Mouse (Mus musculus) intestine, postnatal 0 days (tissue): ENCODE measurements around the gene Pabpn1l. TPM values are rescaled to one million over a fixed set of nuclear protein-coding genes. Genes with fewer than 3 reads are reported as not detected.

Source experiments
- ATAC-seq: fragments of 200-750 bp; cut with Nextera tagmentation; 2 replicates; pipeline ENCODE4 v1.8.0; 2017; ENCODE audit warnings: mild to moderate bottlenecking, moderate TSS enrichment, moderate library complexity
- H3K27ac ChIP-seq: fragments of 300-500 bp; sonication (generic); 2 replicates; pipeline ENCODE4 v1.5.1; 2014; ENCODE audit warnings: mild to moderate bottlenecking, low read depth, low read length, moderate library complexity
- H3K27me3 ChIP-seq: fragments of 300-500 bp; sonication (generic); replicated peaks from 2 replicates; pipeline ENCODE4 v1.6.1; 2014; ENCODE audit warnings: low read length, mixed read lengths; ENCODE audit not compliant: control insufficient read depth, insufficient read depth
- H3K36me3 ChIP-seq: fragments of 300-500 bp; sonication (generic); 2 replicates; pipeline ENCODE4 v1.6.1; 2014; ENCODE audit warnings: mild to moderate bottlenecking, moderate library complexity; ENCODE audit not compliant: control insufficient read depth, insufficient read depth
- H3K4me1 ChIP-seq: fragments of 300-500 bp; sonication (generic); replicated peaks from 2 replicates; pipeline ENCODE4 v1.6.1; 2014; ENCODE audit warnings: antibody characterized with exemption, low read length, mixed read lengths; ENCODE audit not compliant: control insufficient read depth, insufficient read depth
- H3K4me2 ChIP-seq: fragments of 300-500 bp; sonication (generic); replicated peaks from 2 replicates; pipeline ENCODE4 v1.6.1; 2014; ENCODE audit warnings: low read depth, mild to moderate bottlenecking, moderate library complexity
- H3K4me3 ChIP-seq: fragments of 300-500 bp; sonication (generic); 2 replicates; pipeline ENCODE4 v1.5.1; 2014; ENCODE audit warnings: low read depth, low read length
- H3K9ac ChIP-seq: fragments of 300-500 bp; sonication (generic); 2 replicates; pipeline ENCODE4 v1.6.1; 2014; ENCODE audit warnings: mild to moderate bottlenecking, low read depth, low read length
- H3K9me3 ChIP-seq: fragments of 300-500 bp; sonication (generic); 2 replicates; pipeline ENCODE4 v1.6.1; 2016; ENCODE audit warnings: mixed run types; ENCODE audit not compliant: control insufficient read depth
- CTCF ChIP-seq: sonication (generic); IDR thresholded peaks from 2 replicates; pipeline ENCODE4 v1.5.1; 2016; ENCODE audit warnings: low read depth, mild to moderate bottlenecking, control low read depth, antibody characterized with exemption, moderate library complexity
- WGBS: fragments of 180-500 bp; shearing (Covaris S2); extraction: QIAGEN DNeasy Blood & Tissue Kit; methylation state at CpG from one replicate; pipeline ENCODE4 v1.1.7; 2014; 5-methylcytosine and 5-hydroxymethylcytosine counted together
- polyA plus RNA-seq: library from polyadenylated mRNA; unstranded; fragments of >200 nt; fragmentation: Nextera tagmentation; extraction: Ambion mirVana; gene quantifications from 2 replicates; pipeline ENCODE4 v1.2.1, GENCODE M21; 2015

Pabpn1l gene
- polyA plus RNA-seq, 1 experiment from 2014 or later, result not detected

DNA sequence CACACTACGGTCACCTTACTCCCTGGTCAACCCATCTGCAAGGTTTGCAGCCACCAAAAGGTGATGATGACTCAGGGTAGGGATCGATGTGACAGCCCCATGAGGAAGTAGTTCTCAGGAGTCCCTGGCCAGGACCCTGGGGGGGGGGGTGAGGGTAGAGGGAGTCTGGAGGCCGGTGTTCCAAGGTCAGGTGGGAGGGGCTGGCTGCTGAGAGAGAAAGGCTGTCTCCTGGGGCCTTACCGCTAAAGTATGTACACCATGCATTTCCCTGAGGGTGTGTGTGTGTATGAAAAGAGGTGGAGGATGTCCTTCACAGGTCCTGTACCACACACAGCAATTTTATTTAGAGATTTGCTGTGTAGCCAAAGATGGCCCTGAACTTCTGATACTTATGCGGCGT, 30.1 kb upstream of the Pabpn1l start:
- Histone ChIP-seq H3K27me3 (no peaks in the 10 kb centered on the region), H3K27ac (no peak overlapping the region), H3K9ac (no peak overlapping the region), H3K4me3 (no peak overlapping the region), H3K4me2 (no peak overlapping the region), H3K4me1 (no peaks in the 10 kb centered on the region), H3K9me3 (no peaks in the 10 kb centered on the region), H3K36me3 (0 out of 2 replicates have a peak, but pooled peaks cover 4% of the 10 kb centered on the region)
- TF ChIP-seq CTCF, result no peak
- no peak for ATAC-seq
- 36% methylated on average over 6 of the region's 6 CpGs for WGBS

DNA sequence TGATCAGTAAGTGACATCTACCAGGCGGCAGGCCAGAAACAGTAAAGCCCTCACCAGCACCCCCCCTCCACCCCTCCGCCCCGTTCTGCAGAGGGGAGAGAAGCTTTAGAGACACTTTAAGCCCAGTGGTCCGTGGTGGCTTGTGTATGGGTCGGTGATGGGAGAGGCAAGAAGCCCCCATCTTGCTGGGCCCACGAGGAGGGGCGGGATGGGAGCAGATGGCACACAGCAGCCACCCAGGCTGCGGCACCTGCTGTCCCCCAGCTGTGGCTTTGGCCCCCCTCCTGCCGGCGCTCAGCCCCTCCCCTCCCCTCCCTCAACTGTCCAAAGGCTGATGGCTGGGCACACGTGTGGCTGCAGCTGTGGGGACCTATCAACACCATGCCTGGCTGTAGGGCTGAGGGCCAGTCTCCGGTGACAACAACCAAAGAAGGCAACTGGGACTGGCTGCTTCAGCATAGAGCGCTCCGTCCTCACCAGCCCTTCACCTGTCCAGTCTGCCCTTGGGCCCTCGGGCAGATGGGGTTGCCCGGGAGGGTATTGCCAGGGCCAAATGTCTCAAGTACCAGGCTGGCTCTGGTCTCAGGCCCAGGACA, 28.9 kb upstream of the Pabpn1l start:
- no peak for TF ChIP-seq CTCF
- 86% methylated on average over 16 of the region's 16 CpGs for WGBS

DNA sequence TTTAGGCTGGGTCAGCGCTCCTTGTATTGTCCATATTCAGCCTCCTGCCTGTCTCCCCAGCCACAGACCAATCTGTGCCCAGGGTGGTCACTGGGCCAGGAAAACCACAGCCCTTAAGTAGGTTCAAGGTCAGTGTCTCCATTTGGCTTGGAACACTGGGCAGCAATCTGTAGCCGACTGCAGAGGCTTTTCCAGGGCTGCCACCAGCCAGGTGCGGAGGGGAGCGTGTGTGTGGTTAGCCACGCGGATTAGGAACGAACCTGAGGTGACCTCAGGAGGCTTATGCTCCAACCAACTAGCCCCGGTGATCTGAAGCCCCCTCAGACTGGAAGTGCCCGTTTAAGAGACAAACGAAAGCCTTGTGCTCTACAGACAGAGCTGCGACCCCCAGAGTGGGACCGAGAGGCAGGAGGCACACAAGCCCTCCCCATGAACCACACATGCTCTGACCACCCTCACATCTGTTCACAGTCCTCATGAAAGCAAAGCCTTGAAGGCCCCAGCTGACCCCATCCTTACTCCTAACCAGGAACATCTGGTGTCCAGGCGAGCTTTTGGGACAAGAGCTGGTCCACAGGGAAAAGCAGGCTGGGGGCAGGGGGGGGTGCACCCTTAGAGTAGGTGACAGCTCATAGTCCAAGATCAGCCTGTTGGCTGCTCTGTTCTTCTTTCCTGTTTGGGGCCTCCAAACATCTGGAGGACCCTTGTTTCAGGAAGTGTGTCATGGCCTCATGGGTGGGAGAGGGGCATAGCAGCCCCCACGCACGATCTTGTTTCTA, 25.8 kb upstream of the Pabpn1l start:
- Histone ChIP-seq H3K9ac (no peak overlapping the region), H3K36me3 (peaks cover 10% of the 10 kb centered on the region; the same call in 1 of the 2 replicates), H3K9me3 (no peaks in the 10 kb centered on the region), H3K4me3 (no peak overlapping the region), H3K27me3 (no peaks in the 10 kb centered on the region), H3K4me2 (no peak overlapping the region), H3K27ac (no peak overlapping the region), H3K4me1 (no peaks in the 10 kb centered on the region)
- no peak for ATAC-seq
- WGBS, result 66% methylated on average over 15 of the region's 15 CpGs
- no peak for TF ChIP-seq CTCF

More for the DNA sequence above, 28.9 kb upstream of the Pabpn1l start:
- ATAC-seq, result no peak
- Histone ChIP-seq H3K27ac (no peak overlapping the region), H3K4me1 (no peaks in the 10 kb centered on the region), H3K4me2 (no peak overlapping the region), H3K9ac (no peak overlapping the region), H3K27me3 (no peaks in the 10 kb centered on the region), H3K9me3 (no peaks in the 10 kb centered on the region), H3K4me3 (no peak overlapping the region), H3K36me3 (0 out of 2 replicates have a peak, but pooled peaks cover 10% of the 10 kb centered on the region)

DNA sequence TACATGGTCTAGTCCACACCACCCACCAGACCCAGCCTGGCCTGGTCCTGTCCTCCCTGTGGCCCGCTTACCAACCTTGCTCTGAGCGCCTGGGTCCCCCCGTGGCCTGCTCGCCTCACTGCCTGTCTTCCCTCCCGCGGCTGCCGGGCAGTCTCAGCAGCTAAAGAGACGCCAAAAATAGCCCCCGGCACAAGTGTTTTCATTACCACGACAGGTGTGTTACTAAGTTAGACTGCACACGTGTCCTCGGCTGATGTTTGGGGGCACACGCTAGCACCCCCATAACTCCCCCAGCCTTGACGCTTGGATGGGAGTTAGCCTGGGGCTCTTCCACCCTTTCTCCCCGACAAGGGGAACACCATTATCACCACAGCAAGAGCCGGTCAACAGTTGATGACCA, 23.8 kb upstream of the Pabpn1l start:
- Histone ChIP-seq H3K27me3 (no peaks in the 10 kb centered on the region), H3K36me3 (peaks cover 10% of the 10 kb centered on the region; the same call in 1 of the 2 replicates), H3K9me3 (no peaks in the 10 kb centered on the region), H3K4me2 (no peak overlapping the region), H3K9ac (no peak overlapping the region), H3K4me1 (no peaks in the 10 kb centered on the region), H3K27ac (no peak overlapping the region), H3K4me3 (no peak overlapping the region)
- WGBS, result 92% methylated on average over 16 of the region's 16 CpGs
- TF ChIP-seq CTCF, result no peak
- no peak for ATAC-seq

DNA sequence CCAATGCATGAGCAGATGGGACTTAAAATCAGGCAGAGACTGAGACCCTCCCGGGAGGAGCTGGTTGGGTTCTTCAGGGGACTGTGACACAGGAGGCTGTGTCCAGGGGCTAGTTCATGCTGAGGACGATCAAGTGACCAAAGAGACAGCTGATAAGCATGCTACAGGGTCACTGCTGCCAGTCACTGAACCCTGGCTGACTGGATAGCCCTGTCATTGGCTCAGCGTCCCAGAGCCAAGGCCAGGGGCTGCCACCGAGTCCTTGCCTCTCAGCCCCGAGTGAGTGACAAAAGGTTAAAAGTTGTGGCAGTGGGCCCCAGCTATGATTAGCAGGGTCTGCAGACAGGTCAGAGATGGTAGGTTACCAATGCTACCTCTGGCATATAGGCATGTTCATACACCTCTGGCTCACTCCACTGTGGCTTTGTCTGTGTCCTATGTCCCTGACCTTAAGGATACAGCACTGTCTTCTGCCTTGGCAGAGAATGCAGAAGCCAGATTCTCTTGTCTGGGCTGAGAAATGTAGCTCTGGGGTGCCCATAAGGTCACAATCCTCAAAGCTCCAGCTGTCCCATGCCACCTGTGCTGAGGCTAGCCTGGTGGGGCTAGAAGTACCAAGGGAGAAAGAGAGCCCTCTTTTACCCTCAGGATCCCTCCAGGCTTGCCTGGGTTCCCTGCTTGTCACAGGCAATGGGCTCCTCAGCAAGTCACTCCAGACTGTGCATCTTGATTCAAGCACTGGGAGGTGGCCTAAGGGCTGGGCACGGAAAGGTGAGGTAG, 21.8 kb upstream of the Pabpn1l start:
- no peaks in the 10 kb centered on the region for H3K27me3 ChIP-seq
- 0 out of 2 replicates have a peak, but pooled peaks cover 6% of the 10 kb centered on the region for H3K4me1 ChIP-seq
- H3K9me3 ChIP-seq, result no peaks in the 10 kb centered on the region
- WGBS, result 77% methylated on average over 6 of the region's 6 CpGs
- no peak overlapping the region for H3K4me3 ChIP-seq
- H3K9ac ChIP-seq, result no peak overlapping the region
- TF ChIP-seq CTCF, result no peak
- no peak overlapping the region for H3K27ac ChIP-seq
- peaks cover 10% of the 10 kb centered on the region; the same call in 1 of the 2 replicates for H3K36me3 ChIP-seq
- no peak for ATAC-seq
- H3K4me2 ChIP-seq, result no peak overlapping the region

DNA sequence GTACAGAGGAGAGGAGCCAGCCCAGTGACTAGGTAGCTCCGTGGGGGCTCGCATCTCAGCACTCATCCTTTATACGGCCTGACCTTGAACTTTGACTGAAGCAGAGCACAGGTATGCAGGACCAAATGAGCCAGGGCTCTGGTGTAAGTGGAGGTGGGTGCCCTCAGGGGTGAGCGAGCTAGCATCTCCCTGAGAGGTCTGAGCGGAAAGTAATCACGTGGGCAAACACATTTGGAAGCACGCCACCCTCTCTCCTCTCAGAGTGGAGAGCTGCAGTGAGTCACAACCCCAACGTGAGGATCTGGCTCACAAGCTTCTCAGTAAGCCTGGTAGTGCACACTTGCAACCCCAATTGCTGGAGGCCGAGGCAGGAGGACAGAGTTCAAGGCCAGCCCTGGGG, 19.5 kb upstream of the Pabpn1l start:
- 47% methylated on average over 9 of the region's 9 CpGs for WGBS
- H3K4me2 ChIP-seq, result no peak overlapping the region
- H3K36me3 ChIP-seq, result peaks cover 3% of the 10 kb centered on the region; the same call in 1 of the 2 replicates
- ATAC-seq, result no peak
- H3K9ac ChIP-seq, result no peak overlapping the region
- peaks cover 12% of the 10 kb centered on the region; the same call in 1 of the 2 replicates for H3K4me1 ChIP-seq
- H3K27me3 ChIP-seq, result no peaks in the 10 kb centered on the region
- no peak overlapping the region for H3K27ac ChIP-seq
- TF ChIP-seq CTCF, result no peak
- H3K9me3 ChIP-seq, result no peaks in the 10 kb centered on the region
- H3K4me3 ChIP-seq, result no peak overlapping the region
